Mouse (Mus musculus): ENCODE results near the gene Rufy1.
"Not testable (repeated sequence)": the region's sequence is repeated elsewhere in the genome, so short reads cannot be mapped to it uniquely, and the experiment has no call there.

The Rufy1 gene

DNA sequence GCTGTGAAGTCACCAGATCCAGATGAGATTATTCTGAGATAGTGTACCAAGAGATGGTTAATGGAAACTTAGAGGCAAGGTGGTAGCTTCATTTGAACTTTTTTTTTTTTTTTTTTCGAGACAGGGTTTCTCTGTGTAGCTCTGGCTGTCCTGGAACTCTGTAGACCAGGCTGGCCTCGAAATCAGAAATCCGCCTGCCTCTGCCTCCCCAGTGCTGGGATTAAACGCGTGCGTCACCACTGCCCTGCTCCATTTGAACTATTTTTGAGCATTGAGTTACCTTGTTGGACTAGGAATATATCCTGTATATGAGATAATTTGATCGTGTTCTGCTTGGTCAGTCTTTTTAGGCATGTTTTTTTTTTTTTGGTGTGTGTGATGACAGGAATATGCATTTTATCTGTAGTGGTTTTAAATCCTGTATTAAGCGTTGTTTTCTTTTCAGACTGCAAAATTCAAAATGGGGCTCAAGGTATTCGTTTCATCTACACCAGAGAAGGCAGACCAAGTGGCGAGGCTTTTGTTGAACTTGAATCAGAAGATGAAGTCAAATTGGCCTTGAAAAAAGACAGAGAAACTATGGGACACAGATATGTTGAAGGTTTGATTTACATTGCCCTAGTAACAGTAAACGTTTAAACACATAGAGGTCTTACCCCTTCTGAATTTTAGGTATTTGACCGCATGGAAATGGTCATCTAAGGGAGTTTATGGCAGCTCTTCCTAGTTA lies 51.7 kb downstream of the Rufy1 start:
- no peak for ATAC-seq (ENCODE audit: low TSS enrichment)

DNA sequence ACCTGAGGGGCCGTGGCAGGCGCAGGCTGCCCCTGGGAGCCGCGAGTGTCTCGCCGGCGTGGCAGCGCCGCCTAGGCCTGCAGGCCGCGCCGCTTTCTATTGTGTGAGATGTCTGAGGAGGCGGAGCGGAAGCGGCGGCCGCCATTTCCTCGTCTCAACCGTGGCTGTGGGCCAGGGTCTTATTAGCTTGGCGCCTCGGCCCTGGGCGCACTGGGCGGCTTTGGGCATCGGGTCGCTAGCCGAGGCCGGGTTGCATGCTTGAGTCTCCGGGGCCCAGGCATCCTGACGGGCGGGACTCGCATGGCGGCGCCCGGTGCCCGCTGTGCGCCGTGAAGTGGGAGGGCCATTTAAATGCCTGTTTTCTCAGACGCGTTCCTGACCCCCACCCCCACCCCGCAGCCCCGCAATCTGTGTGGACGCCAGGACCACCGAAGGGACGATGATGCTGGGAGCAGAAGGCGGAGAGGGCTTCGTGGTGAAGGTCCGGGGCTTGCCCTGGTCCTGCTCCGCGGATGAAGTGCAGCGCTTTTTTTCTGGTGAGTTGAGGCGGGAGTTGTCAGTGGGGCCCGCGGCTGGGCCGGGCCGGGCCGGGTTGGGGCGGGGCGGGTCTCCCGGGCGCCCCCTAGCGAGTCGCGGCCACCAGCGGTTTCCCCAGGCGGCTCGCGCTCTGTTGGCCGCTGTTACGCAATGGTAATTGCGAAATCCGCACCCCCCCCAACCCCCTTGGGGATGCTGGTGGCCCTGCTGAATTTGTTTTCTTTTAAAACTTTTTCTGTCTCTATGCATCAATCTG lies 52.8 kb downstream of the Rufy1 start:
- peak; percentile 55 for ATAC-seq (ENCODE audit: low TSS enrichment)

DNA sequence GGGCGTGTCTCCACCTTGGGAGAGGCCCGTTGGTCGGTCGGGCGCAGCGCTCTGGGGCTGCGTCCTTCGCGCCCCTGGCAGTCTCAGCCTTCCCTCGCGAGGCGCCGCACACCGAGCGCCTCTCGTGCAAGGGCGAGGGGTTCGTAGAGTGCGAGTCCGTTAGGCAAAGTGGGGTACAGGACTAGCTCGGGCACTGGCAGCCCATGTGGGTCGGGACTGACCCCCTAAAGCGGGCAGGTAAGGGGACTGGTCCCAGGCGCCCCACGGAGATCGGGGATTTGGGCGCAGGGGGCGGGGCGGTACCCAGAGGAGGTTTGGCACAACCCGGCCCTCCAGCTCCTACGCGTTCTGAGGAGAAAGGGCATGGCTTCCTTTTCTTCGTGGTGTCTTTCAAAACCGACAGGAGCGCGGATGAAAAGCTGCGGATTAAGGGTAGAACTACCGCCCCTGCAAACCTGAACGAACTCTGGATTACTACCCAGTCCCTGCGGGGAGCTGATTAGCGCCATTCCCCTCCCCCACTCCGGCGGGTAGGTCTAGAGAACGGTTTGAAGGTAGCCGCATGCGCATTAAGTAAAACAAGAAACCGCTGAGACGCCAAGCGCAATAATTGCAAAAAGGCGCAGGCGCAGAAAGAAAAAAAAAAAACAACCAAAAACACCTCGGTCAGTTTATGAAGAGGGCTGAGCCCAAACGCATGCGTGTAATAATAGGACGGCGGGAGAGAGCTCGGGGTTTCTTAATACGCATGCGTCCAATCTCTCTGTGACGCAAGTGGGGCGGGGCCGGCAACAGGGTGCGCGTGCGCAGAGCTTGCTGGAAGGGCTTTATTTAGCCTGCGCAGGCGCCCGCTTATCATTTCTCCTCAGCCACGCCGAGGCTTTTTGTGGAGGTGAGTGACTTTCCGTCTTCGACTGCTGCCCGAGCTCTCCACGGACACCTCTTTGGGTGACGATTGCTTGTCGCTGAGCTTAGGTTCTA lies 53.7 kb downstream of the Rufy1 start, which contains the start of gene Hnrnph1:
Hnrnph1 (plus strand) TSS at position 80 of the 981 bp plus-strand sequence.
- peak; percentile 87 for ATAC-seq (ENCODE audit: low TSS enrichment)

DNA sequence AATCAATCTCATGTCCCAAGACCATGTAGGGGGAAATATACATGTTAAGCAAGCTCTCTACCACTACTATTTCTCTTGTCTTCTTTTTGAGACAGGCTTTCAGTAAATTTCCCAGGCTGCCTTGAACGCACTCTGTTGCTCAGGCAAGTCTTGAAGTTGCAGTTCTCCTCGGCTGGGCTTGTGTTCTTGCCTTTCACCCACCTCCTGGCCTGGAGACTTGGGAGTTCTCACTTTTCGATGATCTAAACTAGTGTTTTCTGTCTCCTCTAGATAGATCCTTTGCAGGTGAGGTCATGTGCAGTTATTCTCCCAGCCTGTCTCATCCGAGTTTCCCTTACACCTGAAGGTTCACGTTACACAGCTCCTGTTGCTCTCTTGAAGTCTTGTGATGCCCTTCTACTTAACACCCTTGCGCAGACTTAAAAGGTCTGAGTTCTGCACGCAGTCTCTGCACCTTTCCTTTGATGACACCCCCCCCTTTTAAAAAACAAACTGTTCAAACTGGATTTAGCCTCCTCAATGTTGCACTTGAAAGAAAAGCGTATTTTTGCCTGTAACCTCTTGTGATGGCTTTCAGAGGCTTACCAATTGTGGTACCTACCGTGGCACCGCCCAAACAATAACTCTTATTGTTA lies 54.7 kb downstream of the Rufy1 start:
- ATAC-seq (ENCODE audit: low TSS enrichment) = no peak

DNA sequence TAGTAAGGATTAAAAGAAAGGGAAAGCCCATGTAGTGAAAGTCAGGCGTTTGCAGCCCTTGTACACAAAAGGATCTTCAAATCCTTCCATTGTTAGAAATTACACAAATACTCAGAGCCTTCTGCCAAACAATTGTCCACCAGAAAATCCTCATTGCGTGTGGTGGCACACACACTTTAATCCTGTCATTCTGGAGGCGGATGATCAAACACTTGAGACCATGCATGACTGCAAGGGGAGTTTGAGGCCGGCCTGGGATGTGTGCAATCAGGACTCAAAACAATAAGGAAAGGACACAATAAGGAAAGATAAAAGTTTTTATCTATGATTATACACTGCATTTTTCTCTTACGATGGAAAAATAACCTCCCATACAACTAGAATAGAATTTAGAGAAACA lies 55.5 kb downstream of the Rufy1 start:
- ATAC-seq (ENCODE audit: low TSS enrichment) = no peak

DNA sequence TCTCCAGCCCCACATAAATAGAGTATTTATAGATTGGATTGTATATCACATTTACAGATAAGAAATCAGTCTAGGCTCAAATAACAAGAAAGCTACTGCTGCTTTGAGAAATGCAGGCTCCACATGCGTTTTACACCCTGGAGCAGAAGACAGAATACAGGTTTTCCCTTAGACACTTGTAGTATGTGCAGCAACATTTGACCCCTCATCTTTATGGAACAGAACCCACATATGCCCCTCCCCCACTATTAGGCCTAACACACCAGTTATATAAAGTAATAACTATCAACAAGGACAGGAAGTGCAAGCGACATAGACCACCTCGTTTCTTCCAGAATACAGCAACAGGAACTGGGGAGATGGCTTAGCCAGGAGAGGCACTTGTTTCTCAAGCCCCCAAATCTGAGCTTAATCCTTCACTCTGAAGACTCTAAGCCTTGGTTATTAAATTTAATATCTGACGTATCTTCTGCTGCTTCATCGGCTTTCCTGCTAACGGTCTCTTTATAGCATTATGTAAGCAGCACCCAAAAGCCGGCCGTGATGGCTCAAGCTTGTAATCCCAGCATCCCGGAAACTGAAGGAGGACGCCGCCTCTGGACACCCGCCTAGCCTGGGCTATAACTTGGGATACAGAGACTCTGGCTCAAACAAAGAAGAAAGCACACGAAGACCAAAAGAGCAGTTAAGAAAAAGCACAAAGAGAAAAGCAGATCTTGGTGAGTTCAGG lies 56.5 kb downstream of the Rufy1 start:
- no peak for ATAC-seq (ENCODE audit: low TSS enrichment)

DNA sequence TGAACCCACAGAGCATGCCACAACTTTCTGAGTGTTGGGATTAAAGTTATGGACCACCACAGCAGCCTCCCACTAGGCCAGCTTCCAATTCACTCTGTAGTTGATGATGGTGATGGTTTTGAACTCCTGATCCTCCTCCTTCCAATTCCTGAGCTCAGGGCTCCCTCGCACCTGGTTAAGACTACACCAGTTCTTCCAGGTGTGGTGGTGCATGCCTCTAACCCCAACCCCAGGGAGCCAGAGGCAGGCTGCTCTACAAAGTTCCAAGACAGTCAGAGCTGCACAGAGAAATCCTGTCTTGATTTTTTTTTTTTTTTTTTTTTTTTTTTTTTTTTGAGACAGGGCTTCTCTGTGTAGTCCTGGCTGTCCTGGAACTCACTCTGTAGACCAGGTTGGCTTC lies 57.3 kb downstream of the Rufy1 start:
- no peak for ATAC-seq (ENCODE audit: low TSS enrichment)

DNA sequence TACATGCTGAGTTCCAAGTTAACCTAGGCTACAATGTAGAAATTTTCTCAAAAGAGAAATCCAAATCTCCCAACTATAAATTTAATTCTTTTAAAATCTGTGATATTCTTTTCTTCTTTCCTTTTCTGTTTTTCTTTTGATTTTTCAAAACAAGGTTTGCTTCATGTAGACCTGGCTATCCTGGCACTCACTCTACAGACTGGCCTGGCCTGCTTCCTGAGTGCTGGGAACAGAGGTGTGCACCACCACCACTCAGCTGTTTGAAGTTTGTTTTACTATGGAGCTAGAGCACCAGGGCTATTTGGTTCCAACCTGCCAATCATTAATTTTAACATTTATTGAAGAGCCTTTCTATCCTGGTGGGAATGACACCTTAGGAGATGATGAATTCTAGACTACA lies 57.8 kb downstream of the Rufy1 start:
- ATAC-seq (ENCODE audit: low TSS enrichment) = no peak

DNA sequence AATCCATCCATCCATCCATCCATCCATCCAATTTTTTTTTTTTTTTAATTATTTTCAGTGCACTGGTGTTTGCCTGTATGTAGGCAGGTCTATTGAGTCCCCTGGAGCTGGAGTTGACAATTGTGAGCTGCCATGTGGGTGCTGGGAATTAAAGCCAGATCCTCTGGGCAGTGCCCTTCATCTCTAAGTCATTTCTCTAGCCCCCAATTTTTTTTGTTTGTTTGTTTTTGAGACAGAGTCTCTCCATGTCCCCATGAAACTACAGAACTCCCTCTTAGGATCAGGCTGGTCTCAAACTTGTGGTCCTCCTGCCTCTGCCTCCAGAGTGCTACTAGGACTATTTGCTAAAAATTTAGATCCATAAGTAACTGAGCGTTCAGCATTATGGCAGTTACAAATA lies 59.0 kb downstream of the Rufy1 start:
- no peak for ATAC-seq (ENCODE audit: low TSS enrichment)

DNA sequence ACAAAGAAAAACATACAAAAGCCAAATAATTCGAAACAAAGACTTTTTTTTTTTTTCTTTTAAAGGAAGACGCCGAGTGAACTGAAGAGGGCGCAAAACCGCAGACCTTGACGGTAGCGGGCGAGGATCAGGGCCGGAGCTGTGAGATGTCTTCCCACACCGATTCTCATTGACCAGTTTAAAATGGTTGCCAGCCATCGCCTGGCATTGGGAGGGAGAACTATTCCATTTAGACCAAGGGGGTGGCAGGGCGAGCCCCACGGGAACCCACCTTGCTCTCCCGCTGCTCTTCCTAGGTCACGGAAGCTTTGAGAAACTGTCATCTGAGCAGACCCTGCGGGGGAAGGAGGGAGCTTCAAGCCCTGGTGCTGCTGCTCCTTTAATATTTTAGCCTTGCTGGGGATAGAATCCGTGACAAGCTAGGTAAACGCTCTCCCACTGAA lies 59.5 kb downstream of the Rufy1 start:
- peak; percentile 76 for ATAC-seq (ENCODE audit: low TSS enrichment)

DNA sequence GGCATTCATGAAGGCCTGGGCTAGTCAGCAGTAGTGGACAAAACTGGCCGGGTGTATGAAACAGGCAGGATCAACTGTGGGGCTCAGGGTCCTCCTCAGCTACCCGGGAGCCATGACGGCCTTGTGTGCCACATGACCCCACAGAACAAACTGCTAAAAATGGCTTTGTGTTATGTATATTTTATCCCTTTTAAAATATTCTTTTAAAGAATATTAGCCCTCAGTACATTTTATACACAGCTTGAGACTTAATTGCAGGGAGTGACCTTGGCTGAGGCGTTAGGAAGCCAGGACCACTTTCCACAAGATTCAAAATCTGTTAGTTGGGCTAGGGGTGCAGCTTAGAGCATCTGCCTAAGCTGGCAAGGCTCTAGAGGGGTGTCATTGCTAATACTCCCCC lies 60.0 kb downstream of the Rufy1 start:
- ATAC-seq (ENCODE audit: low TSS enrichment) = no peak

DNA sequence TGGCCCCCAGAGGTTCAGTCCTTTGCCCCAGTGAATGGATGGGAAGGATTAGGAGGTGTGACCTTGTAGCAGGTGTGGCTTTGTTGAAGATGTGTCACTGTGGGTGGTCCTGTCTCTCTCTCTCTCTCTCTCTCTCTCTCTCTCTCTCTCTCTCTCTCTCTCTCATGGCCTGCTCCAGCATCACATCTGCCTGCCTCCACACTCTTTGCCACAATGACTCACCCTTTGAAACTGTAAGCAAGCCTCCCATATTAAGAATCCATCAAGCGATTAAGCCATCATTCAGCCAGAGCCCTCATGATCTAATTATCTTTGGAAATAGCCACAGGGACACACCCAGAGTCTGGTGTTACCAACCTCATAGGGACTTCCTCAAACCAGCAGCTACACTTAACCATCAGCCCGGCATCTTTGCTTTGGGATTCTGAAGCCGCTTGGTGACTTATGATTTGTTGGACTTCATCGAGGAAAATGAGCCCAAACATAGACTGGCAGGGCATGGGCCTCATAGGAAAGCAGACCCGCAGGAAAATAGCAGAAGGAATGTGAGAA lies 61.5 kb downstream of the Rufy1 start:
- ATAC-seq (ENCODE audit: low TSS enrichment) = no peak

DNA sequence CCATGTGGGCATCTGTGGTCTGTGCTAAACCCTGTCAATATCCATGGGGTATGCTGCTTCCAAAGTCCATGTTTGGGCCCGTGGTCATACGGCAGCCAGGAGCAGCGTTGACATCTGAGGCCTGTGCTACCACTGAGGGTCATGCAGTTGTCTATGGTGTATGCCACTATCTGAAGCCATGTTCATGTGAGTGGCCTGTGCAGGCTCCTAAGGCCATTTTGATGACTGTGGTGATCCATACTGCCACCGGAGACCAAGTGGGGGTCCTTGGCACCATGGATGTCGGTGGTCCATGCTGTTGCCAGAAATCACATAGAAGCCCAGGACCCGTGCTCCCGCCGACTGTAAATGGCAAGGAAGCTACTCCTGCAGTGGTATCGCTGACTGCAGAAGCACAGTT lies 63.4 kb downstream of the Rufy1 start:
- no peak for ATAC-seq (ENCODE audit: low TSS enrichment)

DNA sequence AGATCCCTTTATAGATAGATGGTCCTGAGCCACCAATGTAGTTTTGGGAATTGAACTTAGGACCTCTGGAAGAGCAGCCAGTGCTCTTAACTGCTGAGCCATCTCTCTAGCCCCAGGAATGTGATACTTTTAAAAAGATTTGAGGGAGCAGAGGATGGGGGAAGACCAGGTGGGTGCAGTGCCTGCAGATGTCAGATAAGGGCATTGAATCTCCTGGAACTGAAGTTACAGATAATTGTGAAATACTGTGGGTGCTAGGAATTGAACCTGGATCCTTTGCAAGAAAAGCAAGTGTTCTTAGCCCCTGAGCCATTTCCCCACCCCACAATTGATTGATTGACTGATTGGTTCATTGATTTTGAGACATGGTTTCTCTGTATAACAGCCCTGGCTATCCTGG lies 65.6 kb downstream of the Rufy1 start:
- ATAC-seq (ENCODE audit: low TSS enrichment) = no peak

DNA sequence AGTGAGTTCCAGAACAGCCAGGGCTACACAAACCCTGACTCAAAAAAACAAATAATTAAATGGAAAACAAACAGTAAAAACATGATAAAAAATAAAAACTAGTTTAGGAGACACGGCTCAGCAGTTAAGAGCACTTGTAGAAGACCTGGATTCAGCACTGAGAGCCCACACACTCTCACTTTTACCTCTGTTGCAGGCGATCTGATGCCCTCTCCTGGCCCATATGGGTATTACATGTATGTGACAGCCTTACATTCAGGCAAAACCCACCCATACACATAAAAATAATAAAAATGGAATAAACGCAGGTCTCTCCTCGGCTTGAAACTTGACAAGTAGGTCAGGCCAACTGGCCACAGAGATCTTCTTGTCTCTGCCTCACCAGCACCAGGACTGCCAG lies 66.4 kb downstream of the Rufy1 start:
- ATAC-seq (ENCODE audit: low TSS enrichment) = peak; percentile 79

DNA sequence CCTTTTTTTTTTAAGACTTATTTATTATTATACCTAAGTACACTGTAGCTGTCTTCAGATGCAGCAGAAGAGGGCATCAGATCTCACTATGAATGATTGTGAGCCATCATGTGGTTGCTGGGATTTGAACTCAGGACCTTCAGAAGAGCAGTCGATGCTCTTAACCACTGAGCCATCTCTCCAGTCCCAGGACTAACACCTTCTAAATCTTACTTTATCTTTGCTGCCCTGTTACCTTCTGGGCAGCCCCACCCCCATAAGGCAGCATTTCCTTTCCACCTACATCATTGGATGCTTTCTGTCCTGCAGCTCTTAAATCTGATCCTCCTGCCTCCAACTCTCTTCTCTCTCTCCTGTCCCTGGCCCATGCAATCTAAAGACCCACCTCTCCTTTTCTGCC lies 69.6 kb downstream of the Rufy1 start:
- ATAC-seq (ENCODE audit: low TSS enrichment) = not testable (repeated sequence)

DNA sequence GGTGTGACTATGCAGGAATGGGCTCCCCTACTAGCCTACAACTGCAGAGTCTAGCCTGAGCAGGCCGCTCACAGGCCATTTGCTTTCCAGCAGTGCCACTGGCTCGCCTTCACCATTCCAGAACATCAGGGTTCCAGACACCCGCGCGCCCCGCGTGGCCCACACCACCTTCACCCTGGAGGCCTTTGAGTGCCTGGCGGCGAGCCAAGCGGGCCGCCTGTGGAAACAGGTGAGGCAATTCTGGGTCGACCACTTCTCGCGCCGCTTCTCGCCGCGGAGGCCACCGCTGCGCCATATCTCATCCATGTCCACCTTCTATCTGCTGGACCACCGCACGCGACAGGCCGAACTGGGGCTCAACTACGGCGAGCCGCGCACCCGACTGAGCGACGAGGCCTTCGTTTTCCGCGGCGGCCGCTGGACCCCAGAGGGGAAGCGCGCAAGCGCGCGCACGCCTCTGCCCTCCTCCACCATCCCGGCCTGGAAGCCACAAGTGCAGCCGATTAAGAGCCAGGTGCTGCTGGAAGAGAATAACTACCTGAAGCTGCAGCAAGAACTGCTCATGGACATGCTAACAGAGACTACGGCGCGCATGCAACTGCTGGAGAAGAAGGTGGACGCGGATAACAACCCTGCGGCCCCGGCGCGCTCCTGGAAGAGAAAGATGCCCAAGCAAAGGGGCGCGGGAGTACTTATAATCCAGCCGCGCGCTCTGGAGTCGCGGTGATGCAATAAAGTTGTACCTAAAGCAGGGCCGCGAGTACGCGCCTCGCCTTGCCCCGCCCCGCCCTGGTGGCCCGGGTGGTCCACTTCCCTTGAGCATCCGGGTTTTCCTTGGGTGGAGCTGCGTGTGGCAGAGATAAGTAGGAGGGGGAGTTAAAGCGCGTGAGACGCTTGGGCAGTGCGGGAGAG lies 71.7 kb downstream of the Rufy1 start:
- peak; percentile 80 for ATAC-seq (ENCODE audit: low TSS enrichment)

DNA sequence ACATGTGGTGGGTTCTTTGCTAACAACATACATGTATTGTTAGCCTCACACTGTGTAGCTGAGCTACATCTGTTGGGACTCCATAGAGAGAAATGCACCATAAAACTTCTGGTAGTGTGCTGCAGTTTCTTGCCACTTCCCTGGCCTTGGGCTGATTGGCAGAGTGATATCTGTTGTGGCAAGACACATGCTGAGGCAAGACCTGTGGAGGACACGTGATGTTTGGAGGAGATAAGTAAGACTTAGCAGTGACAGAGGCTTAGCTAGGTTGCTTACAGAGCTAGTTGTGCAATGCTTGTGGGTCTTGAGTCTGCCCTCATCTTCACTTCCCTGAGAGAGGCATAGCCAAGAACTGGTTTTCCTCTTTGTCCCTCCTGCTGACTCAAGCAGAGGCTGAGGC lies 75.5 kb downstream of the Rufy1 start:
- ATAC-seq (ENCODE audit: low TSS enrichment) = no peak

DNA sequence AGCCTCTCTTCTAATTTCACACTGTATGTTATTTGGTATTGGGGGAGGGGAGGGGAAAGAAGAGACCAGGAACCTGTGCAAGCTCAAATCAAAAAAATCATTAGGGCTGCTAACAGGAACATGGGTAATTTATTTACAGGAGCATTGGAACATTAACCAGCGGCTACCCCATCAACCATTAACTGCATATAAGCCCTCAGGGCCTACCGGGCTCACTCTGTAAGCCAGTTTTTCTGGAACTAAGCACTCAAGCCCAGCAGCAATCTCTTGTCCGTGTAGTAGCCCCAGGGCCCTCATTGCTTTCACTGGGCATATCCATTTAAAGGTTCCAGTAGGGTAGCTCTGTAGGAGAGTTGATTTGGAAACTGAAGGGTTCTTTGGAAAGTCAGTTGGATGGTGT lies 76.1 kb downstream of the Rufy1 start:
- ATAC-seq (ENCODE audit: low TSS enrichment) = no peak

DNA sequence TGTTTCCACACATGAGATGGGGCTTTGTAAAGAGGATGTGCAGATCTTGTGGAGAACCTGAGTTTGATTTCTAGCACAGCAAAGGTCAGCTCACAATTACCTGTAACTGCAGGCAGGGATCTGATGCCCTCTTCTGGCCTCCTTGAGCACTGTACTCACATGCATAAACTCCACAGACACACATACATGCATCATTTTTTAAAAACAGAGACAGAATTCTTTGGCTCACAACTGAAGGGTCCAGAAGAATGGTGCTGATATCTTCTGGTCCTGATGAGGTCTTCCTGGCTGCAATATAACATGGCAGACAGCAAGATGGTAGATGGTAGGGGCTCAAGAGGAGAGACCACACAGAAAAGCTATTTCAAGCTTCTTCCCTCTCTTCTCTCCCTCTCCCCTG lies 76.8 kb downstream of the Rufy1 start, which contains the start of gene Cby3:
Cby3 (plus strand) TSS at position 301 of the 400 bp plus-strand sequence.
- no peak for ATAC-seq (ENCODE audit: low TSS enrichment)
